Mouse (Mus musculus): ENCODE data around the gene Gdi2. TPM values are rescaled to one million over a fixed set of nuclear protein-coding genes. Genes with fewer than 3 reads are reported as not detected.
A peak's percentile ranks its signal among the peaks of the same experiment; 100 is the strongest.
"Not testable (repeated sequence)": the region's sequence is repeated elsewhere in the genome, so short reads cannot be mapped to it uniquely, and the experiment has no call there.

Gdi2 gene
- polyA plus RNA-seq, 1 experiment from 2014 or later: 448 TPM

DNA sequence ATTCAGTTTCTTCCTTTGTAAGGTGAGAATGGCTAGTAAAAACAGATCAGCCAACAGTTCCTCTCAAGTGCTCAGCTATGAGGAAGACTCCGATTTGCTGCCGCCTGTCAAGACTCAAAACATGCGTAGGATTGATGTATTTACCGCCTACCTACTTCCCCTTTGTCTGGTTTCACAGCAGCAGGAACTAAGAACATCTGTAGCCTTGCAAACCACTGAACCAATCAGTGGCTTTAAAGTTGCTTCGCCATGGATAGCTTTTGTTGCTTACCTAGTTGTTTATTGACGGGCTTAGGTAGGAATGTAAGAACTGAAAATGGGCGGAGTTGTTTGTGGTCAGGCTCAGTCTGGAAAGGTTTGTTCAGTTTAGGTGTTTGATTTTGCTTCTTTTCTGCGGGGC lies 11.5 kb upstream of the Gdi2 start:
- DNase-seq (ENCODE audit: low spot score) (no peak), ATAC-seq (replicated peaks; ENCODE audit: low FRiP score, low TSS enrichment, low read depth) (no peak)
- 80% methylated on average over 8 of the region's 8 CpGs for WGBS
- Histone ChIP-seq H3K27me3 (replicated peaks; ENCODE audit: control insufficient read depth, insufficient read depth, low read length) (no peaks in the 10 kb centered on the region), H3K9ac (ENCODE audit: low read length) (no peak overlapping the region), H3K9me3 (ENCODE audit: control insufficient read depth, low read length) (no peaks in the 10 kb centered on the region), H3K4me3 (ENCODE audit: low read depth, low read length) (no peak overlapping the region), H3K4me2 (ENCODE audit: low read length) (no peak overlapping the region), H3K36me3 (ENCODE audit: control insufficient read depth, insufficient read depth, low read length) (no peaks in the 10 kb centered on the region), H3K27ac (ENCODE audit: low read depth) (no peak overlapping the region), H3K4me1 (replicated peaks; ENCODE audit: control insufficient read depth, insufficient read depth, low read length) (no peaks in the 10 kb centered on the region)

DNA sequence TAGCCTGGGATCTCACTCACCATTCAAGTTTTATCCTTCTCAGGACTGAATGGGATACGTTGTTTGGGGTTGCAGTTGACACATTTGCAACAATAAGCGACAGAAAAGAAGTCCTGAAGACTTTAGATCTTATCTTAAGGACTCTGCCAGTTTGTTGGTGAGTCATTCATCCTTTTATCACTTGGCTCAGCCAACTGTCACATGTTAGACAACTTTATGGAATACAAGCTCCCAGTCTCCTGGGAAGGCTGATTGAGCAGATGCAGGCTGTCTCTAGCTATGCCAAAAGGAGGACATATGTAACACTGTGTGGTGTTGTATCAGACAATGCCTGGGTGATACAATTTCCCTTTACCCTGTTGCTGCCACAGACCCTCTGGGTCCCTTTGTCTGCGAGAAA lies 7.4 kb upstream of the Gdi2 start:
- no peak for ATAC-seq (replicated peaks; ENCODE audit: low FRiP score, low TSS enrichment, low read depth)

DNA sequence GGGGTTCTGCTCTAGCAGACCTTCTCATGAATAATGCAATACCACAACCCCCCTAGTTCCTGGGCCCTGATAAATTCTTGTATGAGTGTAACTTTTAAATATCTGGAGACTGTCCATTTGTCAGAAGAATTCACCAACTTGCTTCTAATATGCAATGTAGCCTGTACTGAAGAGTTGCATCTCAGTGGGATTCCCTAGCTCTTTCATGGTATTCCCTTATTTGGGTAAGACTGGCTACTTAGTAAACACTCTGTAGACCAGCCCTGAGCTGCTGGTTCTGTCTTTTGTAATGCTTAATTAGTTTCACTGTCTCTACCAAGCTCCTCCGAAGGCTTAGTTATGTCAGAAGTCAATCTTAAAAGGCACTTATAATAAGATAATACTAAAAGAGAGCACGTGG lies 6.7 kb upstream of the Gdi2 start:
- not testable (repeated sequence) for ATAC-seq (replicated peaks; ENCODE audit: low FRiP score, low TSS enrichment, low read depth); H3K27me3 ChIP-seq (replicated peaks; ENCODE audit: control insufficient read depth, insufficient read depth, low read length); H3K4me2 ChIP-seq (ENCODE audit: low read length); DNase-seq (ENCODE audit: low spot score); H3K36me3 ChIP-seq (ENCODE audit: control insufficient read depth, insufficient read depth, low read length); H3K27ac ChIP-seq (ENCODE audit: low read depth); H3K9me3 ChIP-seq (ENCODE audit: control insufficient read depth, low read length); H3K4me1 ChIP-seq (replicated peaks; ENCODE audit: control insufficient read depth, insufficient read depth, low read length); H3K4me3 ChIP-seq (ENCODE audit: low read depth, low read length); H3K9ac ChIP-seq (ENCODE audit: low read length)
- 58% methylated on average over 2 of the region's 2 CpGs for WGBS

More for the DNA sequence above, 7.4 kb upstream of the Gdi2 start:
- no peaks in the 10 kb centered on the region for H3K27me3 ChIP-seq (replicated peaks; ENCODE audit: control insufficient read depth, insufficient read depth, low read length)
- no peak overlapping the region for H3K27ac ChIP-seq (ENCODE audit: low read depth)
- H3K9me3 ChIP-seq (ENCODE audit: control insufficient read depth, low read length): no peaks in the 10 kb centered on the region
- no peaks in the 10 kb centered on the region for H3K4me1 ChIP-seq (replicated peaks; ENCODE audit: control insufficient read depth, insufficient read depth, low read length)
- H3K4me2 ChIP-seq (ENCODE audit: low read length): no peak overlapping the region
- 63% methylated on average over 3 of the region's 3 CpGs for WGBS
- H3K36me3 ChIP-seq (ENCODE audit: control insufficient read depth, insufficient read depth, low read length): no peaks in the 10 kb centered on the region
- DNase-seq (ENCODE audit: low spot score): no peak
- no peak overlapping the region for H3K9ac ChIP-seq (ENCODE audit: low read length)
- H3K4me3 ChIP-seq (ENCODE audit: low read depth, low read length): no peak overlapping the region

DNA sequence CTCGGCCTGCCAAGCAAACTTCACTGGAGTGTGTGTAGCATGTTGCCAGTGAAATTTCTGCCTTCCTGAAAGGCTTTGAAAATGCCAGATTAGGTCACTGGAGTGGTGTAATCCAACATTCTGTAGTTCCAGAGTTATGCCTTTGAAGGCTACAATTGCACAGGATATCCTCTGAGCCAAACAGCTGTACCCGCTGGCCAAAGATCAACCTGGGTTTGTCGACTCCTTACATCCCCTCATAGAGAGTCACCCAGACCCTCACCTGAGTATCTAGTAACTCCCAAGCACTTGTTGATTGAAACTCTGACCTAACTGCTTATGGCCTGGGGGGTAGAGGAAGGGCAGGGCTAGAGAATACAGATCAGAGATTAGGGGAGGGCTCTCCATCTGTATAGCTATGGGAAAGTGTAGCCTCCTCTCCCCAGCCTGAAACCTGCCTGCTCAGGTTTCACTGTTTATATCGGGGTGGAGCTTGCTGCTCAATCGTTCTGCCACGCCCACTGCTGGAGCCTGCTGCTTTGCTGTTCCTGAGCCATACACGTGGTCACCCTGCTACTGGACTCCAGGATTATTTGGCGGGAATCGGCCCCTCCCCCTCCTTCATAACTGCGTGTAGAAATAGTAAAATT lies 6.1 kb upstream of the Gdi2 start:
- WGBS: 60% methylated on average over 10 of the region's 10 CpGs
- no peak overlapping the region for H3K27ac ChIP-seq (ENCODE audit: low read depth)
- H3K9me3 ChIP-seq (ENCODE audit: control insufficient read depth, low read length): peaks cover 4% of the 10 kb centered on the region; the same call in 1 of the 2 replicates
- no peak for DNase-seq (ENCODE audit: low spot score)
- H3K27me3 ChIP-seq (replicated peaks; ENCODE audit: control insufficient read depth, insufficient read depth, low read length): no peaks in the 10 kb centered on the region
- H3K36me3 ChIP-seq (ENCODE audit: control insufficient read depth, insufficient read depth, low read length): no peaks in the 10 kb centered on the region
- no peak overlapping the region for H3K9ac ChIP-seq (ENCODE audit: low read length)
- no peak overlapping the region for H3K4me2 ChIP-seq (ENCODE audit: low read length)
- 0 out of 2 replicates have a peak, but pooled peaks have one; percentile 43 for ATAC-seq (replicated peaks; ENCODE audit: low FRiP score, low TSS enrichment, low read depth)
- H3K4me3 ChIP-seq (ENCODE audit: low read depth, low read length): no peak overlapping the region
- H3K4me1 ChIP-seq (replicated peaks; ENCODE audit: control insufficient read depth, insufficient read depth, low read length): no peaks in the 10 kb centered on the region

DNA sequence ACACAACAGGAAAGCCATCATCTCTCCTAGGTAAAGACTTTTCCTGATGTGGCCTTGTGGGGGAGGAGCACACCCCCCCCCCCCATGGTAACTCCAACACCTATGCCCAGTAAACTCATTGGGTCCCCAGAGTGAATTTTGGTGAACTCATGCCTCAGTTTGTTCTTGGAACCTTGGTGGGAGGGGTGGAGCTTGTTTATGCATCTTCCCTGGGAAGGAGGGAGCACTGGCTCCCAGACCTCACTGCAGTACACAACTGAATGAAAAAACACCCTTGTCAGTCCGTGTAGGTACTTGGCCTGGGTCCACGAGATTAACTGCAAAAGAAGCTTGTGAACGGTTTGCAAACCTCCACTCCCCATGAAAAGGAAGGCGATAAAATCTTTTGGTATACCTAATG lies 5.4 kb upstream of the Gdi2 start:
- Histone ChIP-seq H3K4me2 (ENCODE audit: low read length) (no peak overlapping the region), H3K4me1 (replicated peaks; ENCODE audit: control insufficient read depth, insufficient read depth, low read length) (no peaks in the 10 kb centered on the region; the same call in 1 of the 2 replicates), H3K27me3 (replicated peaks; ENCODE audit: control insufficient read depth, insufficient read depth, low read length) (no peaks in the 10 kb centered on the region), H3K4me3 (ENCODE audit: low read depth, low read length) (no peak overlapping the region), H3K9me3 (ENCODE audit: control insufficient read depth, low read length) (peaks cover 4% of the 10 kb centered on the region; the same call in 1 of the 2 replicates), H3K9ac (ENCODE audit: low read length) (no peak overlapping the region), H3K27ac (ENCODE audit: low read depth) (no peak overlapping the region), H3K36me3 (ENCODE audit: control insufficient read depth, insufficient read depth, low read length) (no peaks in the 10 kb centered on the region)
- DNase-seq (ENCODE audit: low spot score) (no peak), ATAC-seq (replicated peaks; ENCODE audit: low FRiP score, low TSS enrichment, low read depth) (no peak)
- 65% methylated on average over 4 of the region's 4 CpGs for WGBS

DNA sequence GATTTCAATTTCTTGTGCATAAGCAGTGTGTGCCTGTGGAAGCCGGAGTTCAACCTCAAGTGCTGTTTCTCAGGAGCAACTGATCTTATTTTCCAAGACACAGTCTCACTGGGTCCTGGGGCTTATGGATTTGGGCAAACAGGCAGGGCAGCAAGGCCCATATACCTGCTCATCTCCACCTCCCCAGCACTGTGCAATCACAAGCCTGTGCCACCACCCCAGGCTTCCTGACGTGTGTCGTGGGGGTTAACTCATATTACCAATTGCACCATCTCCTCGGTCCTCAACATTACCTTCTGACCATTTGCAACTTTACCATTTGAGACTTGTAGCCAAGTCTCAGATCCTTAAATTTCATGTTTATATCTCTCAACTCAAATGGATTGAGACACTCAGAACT lies 3.7 kb upstream of the Gdi2 start:
- H3K4me2 ChIP-seq (ENCODE audit: low read length): no peak overlapping the region
- no peak for ATAC-seq (replicated peaks; ENCODE audit: low FRiP score, low TSS enrichment, low read depth)
- H3K9ac ChIP-seq (ENCODE audit: low read length): no peak overlapping the region
- DNase-seq (ENCODE audit: low spot score): no peak
- H3K4me3 ChIP-seq (ENCODE audit: low read depth, low read length): no peak overlapping the region
- no peak overlapping the region for H3K27ac ChIP-seq (ENCODE audit: low read depth)
- peaks cover 4% of the 10 kb centered on the region; the same call in 1 of the 2 replicates for H3K9me3 ChIP-seq (ENCODE audit: control insufficient read depth, low read length)
- H3K4me1 ChIP-seq (replicated peaks; ENCODE audit: control insufficient read depth, insufficient read depth, low read length): no peaks in the 10 kb centered on the region; the same call in 1 of the 2 replicates
- WGBS: 90% methylated on average over 4 of the region's 4 CpGs
- no peaks in the 10 kb centered on the region for H3K27me3 ChIP-seq (replicated peaks; ENCODE audit: control insufficient read depth, insufficient read depth, low read length)
- no peaks in the 10 kb centered on the region for H3K36me3 ChIP-seq (ENCODE audit: control insufficient read depth, insufficient read depth, low read length)

DNA sequence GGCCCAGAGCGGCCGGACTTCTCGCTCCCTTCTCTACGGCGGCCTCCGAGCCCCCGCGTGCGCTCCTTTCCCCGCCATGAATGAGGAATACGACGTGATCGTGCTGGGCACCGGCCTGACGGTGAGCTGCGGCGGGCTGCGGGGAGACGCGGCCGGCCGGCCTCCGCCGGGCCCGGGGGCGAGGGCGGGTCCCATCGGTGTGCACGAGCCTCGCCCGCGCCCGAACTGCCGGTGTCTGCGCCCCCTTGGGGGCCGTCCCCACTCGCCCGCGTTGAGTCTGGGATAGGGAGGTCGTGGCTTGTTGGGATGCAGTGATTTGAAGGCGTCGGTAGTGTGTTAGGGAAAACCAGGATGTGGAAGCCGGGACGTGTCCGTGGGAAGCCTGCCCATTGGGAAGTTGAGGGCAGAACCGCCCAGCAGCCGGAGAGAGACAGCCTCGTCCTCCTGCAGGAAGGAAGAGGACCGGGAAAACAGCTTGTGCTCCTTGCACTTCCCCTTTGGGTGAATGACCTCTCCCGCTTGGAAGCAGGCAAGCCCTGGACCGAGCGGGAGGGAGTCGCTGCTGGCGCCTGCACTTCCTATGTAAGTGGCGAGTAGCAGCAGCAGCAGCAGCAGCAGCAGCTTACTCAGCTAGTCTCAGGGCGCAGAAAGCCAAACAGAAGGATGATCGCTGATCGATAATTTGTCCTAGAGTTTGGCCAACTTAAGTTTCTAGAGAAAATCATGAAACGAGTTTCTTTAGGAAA lies 533 bp downstream of the Gdi2 start:
- DNase-seq (ENCODE audit: low spot score) (peak; percentile 86), ATAC-seq (replicated peaks; ENCODE audit: low FRiP score, low TSS enrichment, low read depth) (peak; percentile 59)
- Histone ChIP-seq H3K27me3 (replicated peaks; ENCODE audit: control insufficient read depth, insufficient read depth, low read length) (no peaks in the 10 kb centered on the region), H3K4me1 (replicated peaks; ENCODE audit: control insufficient read depth, insufficient read depth, low read length) (peaks cover 18% of the 10 kb centered on the region), H3K9ac (ENCODE audit: low read length) (peak overlapping the region; percentile 91), H3K4me2 (ENCODE audit: low read length) (peak overlapping the region; percentile 61), H3K36me3 (ENCODE audit: control insufficient read depth, insufficient read depth, low read length) (no peaks in the 10 kb centered on the region), H3K27ac (ENCODE audit: low read depth) (peak overlapping the region; percentile 97), H3K4me3 (ENCODE audit: low read depth, low read length) (peak overlapping the region; percentile 67), H3K9me3 (ENCODE audit: control insufficient read depth, low read length) (peaks cover 4% of the 10 kb centered on the region; the same call in 1 of the 2 replicates)
- WGBS: 0% methylated on average over 59 of the region's 59 CpGs

DNA sequence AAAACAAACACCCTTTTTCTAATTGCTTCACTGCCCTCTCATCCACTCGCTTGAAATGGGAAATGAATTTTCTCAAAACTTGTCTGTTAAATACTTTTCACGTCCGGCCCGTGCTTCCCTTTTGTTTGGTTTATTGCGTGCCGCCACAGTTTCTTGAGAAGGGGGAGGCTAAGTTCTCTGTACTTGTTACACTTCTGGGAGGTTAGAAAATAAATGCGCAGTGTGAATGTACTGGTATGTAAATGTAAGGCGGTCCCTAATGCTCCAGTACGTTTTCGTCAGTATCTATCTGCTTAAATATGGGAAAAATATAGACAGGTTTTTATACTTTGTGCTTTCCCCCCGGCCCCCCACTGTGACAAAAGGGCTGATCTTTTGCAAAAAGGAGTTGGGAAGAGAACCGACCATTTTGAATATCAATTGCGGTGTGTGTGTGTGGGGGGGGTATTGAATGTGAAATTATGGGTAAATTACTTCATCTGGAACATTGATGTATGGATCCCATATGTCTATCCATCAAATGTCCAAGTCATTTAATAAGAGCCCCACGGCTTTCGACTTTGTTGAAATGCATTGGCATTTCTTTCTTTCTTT lies 1.2 kb downstream of the Gdi2 start:
- Histone ChIP-seq H3K4me2 (ENCODE audit: low read length) (peak overlapping the region; percentile 61), H3K4me1 (replicated peaks; ENCODE audit: control insufficient read depth, insufficient read depth, low read length) (peaks cover 21% of the 10 kb centered on the region), H3K9ac (ENCODE audit: low read length) (peak overlapping the region; percentile 91), H3K36me3 (ENCODE audit: control insufficient read depth, insufficient read depth, low read length) (no peaks in the 10 kb centered on the region), H3K9me3 (ENCODE audit: control insufficient read depth, low read length) (peaks cover 4% of the 10 kb centered on the region; the same call in 1 of the 2 replicates), H3K27ac (ENCODE audit: low read depth) (peak overlapping the region; percentile 97), H3K27me3 (replicated peaks; ENCODE audit: control insufficient read depth, insufficient read depth, low read length) (no peaks in the 10 kb centered on the region), H3K4me3 (ENCODE audit: low read depth, low read length) (peak overlapping the region; percentile 67)
- DNase-seq (ENCODE audit: low spot score): no peak
- ATAC-seq (replicated peaks; ENCODE audit: low FRiP score, low TSS enrichment, low read depth): no peak
- WGBS: 3% methylated on average over 15 of the region's 15 CpGs
